Mouse (Mus musculus): ENCODE data around the gene Sdccag8. TPM values are rescaled to one million over a fixed set of nuclear protein-coding genes. Genes with fewer than 3 reads are reported as not detected.

The Sdccag8 gene
- polyA plus RNA-seq, 1 experiment from 2014 or later = 18.7 TPM

DNA sequence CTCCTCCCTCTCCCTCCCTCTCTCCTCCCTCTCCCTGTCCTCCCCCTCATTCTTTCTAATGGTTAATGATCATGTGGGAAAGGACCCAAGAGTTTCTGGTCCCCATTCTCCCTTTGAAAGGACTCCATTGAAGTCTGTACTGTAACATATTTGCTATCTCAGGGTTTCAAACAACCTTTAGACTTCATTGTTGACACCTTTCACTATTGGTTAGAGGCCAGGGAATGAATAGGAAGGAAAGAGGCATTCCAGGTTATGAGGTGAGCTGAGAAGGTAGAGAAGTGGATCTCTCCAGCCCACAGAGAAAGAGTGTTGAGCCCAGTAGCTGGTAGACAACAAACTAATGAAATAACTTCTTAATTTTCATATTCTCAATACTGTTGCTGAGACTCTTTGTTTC is 59.7 kb downstream of the Sdccag8 start:
- no peak overlapping the region for H3K4me3 ChIP-seq (ENCODE audit: low read depth, low read length)
- no peaks in the 10 kb centered on the region for H3K4me1 ChIP-seq (replicated peaks; ENCODE audit: control insufficient read depth, insufficient read depth, low read length)
- no peak overlapping the region for H3K9ac ChIP-seq (ENCODE audit: low read length)
- no peak for DNase-seq (ENCODE audit: low spot score)
- no peaks in the 10 kb centered on the region for H3K36me3 ChIP-seq (ENCODE audit: control insufficient read depth, insufficient read depth, low read length)
- no peak overlapping the region for H3K4me2 ChIP-seq (ENCODE audit: low read length)
- no peak for ATAC-seq (replicated peaks; ENCODE audit: low FRiP score, low TSS enrichment, low read depth)
- H3K27ac ChIP-seq (ENCODE audit: low read depth) = no peak overlapping the region
- H3K9me3 ChIP-seq (ENCODE audit: control insufficient read depth, low read length) = no peaks in the 10 kb centered on the region
- no peaks in the 10 kb centered on the region for H3K27me3 ChIP-seq (replicated peaks; ENCODE audit: control insufficient read depth, insufficient read depth, low read length)

DNA sequence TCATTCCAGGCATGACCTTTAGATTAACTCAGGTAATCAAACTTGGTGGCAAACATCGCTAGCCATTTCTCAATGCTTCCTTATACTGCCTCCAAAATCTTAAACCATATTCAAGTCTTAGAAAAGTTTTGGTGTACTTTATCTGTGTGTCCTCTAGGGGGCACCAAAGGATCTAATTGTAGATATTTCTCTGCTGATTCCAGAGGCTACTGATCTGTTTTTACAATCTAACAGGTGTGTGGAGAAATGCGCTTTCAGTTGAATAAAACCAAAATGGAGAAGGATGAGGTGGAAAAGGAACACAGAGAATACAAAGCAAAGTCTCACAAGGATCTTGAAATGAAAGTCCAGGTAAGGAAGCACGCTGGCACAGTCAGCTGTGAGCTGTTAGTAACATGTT is 63.3 kb downstream of the Sdccag8 start:
- 44% methylated on average over 3 of the region's 3 CpGs for WGBS
- no peak for ATAC-seq (replicated peaks; ENCODE audit: low FRiP score, low TSS enrichment, low read depth)
- DNase-seq (ENCODE audit: low spot score) = peak; percentile 51

GRCm38 (mm10) chr1:176879005-176879404 is 64.5 kb downstream of the Sdccag8 start:
- Histone ChIP-seq H3K27ac (ENCODE audit: low read depth) (no peak overlapping the region), H3K4me3 (ENCODE audit: low read depth, low read length) (no peak overlapping the region), H3K4me1 (replicated peaks; ENCODE audit: control insufficient read depth, insufficient read depth, low read length) (no peaks in the 10 kb centered on the region), H3K36me3 (ENCODE audit: control insufficient read depth, insufficient read depth, low read length) (no peaks in the 10 kb centered on the region), H3K9ac (ENCODE audit: low read length) (no peak overlapping the region), H3K27me3 (replicated peaks; ENCODE audit: control insufficient read depth, insufficient read depth, low read length) (no peaks in the 10 kb centered on the region), H3K4me2 (ENCODE audit: low read length) (no peak overlapping the region), H3K9me3 (ENCODE audit: control insufficient read depth, low read length) (no peaks in the 10 kb centered on the region)
- DNase-seq (ENCODE audit: low spot score) (no peak), ATAC-seq (replicated peaks; ENCODE audit: low FRiP score, low TSS enrichment, low read depth) (no peak)
- 70% methylated on average over 2 of the region's 2 CpGs for WGBS

More for the DNA sequence above, 63.3 kb downstream of the Sdccag8 start:
- H3K4me3 ChIP-seq (ENCODE audit: low read depth, low read length) = no peak overlapping the region
- no peaks in the 10 kb centered on the region for H3K4me1 ChIP-seq (replicated peaks; ENCODE audit: control insufficient read depth, insufficient read depth, low read length)
- no peak overlapping the region for H3K4me2 ChIP-seq (ENCODE audit: low read length)
- no peaks in the 10 kb centered on the region for H3K36me3 ChIP-seq (ENCODE audit: control insufficient read depth, insufficient read depth, low read length)
- H3K9ac ChIP-seq (ENCODE audit: low read length) = no peak overlapping the region
- H3K27ac ChIP-seq (ENCODE audit: low read depth) = no peak overlapping the region
- no peaks in the 10 kb centered on the region for H3K9me3 ChIP-seq (ENCODE audit: control insufficient read depth, low read length)
- no peaks in the 10 kb centered on the region for H3K27me3 ChIP-seq (replicated peaks; ENCODE audit: control insufficient read depth, insufficient read depth, low read length)

- 79% methylated on average over 6 of the region's 6 CpGs for WGBS
- H3K9me3 ChIP-seq (ENCODE audit: control insufficient read depth, low read length) = no peaks in the 10 kb centered on the region
Measured at GRCm38 (mm10) chr1:176879614-176880013, 65.2 kb downstream of the Sdccag8 start.

GRCm38 (mm10) chr1:176880101-176880500 is 65.6 kb downstream of the Sdccag8 start:
- Histone ChIP-seq H3K36me3 (ENCODE audit: control insufficient read depth, insufficient read depth, low read length) (no peaks in the 10 kb centered on the region), H3K4me1 (replicated peaks; ENCODE audit: control insufficient read depth, insufficient read depth, low read length) (no peaks in the 10 kb centered on the region), H3K9me3 (ENCODE audit: control insufficient read depth, low read length) (no peaks in the 10 kb centered on the region), H3K4me3 (ENCODE audit: low read depth, low read length) (no peak overlapping the region), H3K4me2 (ENCODE audit: low read length) (no peak overlapping the region), H3K27me3 (replicated peaks; ENCODE audit: control insufficient read depth, insufficient read depth, low read length) (no peaks in the 10 kb centered on the region), H3K27ac (ENCODE audit: low read depth) (no peak overlapping the region), H3K9ac (ENCODE audit: low read length) (no peak overlapping the region)
- ATAC-seq (replicated peaks; ENCODE audit: low FRiP score, low TSS enrichment, low read depth) (no peak), DNase-seq (ENCODE audit: low spot score) (no peak)
- 61% methylated on average over 5 of the region's 5 CpGs for WGBS

More at GRCm38 (mm10) chr1:176879614-176880013, 65.2 kb downstream of the Sdccag8 start:
- H3K27ac ChIP-seq (ENCODE audit: low read depth) = no peak overlapping the region
- H3K4me2 ChIP-seq (ENCODE audit: low read length) = no peak overlapping the region
- no peak for ATAC-seq (replicated peaks; ENCODE audit: low FRiP score, low TSS enrichment, low read depth)
- no peaks in the 10 kb centered on the region for H3K36me3 ChIP-seq (ENCODE audit: control insufficient read depth, insufficient read depth, low read length)
- no peak for DNase-seq (ENCODE audit: low spot score)
- H3K27me3 ChIP-seq (replicated peaks; ENCODE audit: control insufficient read depth, insufficient read depth, low read length) = no peaks in the 10 kb centered on the region
- H3K4me1 ChIP-seq (replicated peaks; ENCODE audit: control insufficient read depth, insufficient read depth, low read length) = no peaks in the 10 kb centered on the region
- no peak overlapping the region for H3K4me3 ChIP-seq (ENCODE audit: low read depth, low read length)
- no peak overlapping the region for H3K9ac ChIP-seq (ENCODE audit: low read length)

DNA sequence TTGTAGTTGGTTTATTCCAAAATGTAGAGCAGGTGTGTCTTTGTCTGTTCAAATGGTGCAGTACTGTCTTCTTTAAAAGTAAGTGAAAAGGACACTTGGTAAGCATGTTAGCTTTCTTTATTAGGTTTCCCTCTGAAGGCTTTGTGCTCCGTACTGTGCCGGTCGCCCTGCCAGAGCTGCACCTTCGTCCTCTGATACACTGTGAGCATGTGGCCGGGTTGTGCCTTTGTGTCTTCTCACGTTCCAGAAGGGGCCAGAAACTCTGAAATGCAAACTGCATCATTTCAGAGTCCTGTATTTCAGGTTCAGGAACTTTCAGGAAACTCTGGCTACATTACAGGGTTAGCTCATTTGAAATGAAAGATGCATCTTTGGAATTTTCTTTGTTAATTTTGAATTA is 66.5 kb downstream of the Sdccag8 start:
- no peak overlapping the region for H3K4me2 ChIP-seq (ENCODE audit: low read length)
- H3K36me3 ChIP-seq (ENCODE audit: control insufficient read depth, insufficient read depth, low read length) = no peaks in the 10 kb centered on the region
- no peak overlapping the region for H3K9ac ChIP-seq (ENCODE audit: low read length)
- ATAC-seq (replicated peaks; ENCODE audit: low FRiP score, low TSS enrichment, low read depth) = no peak
- H3K4me1 ChIP-seq (replicated peaks; ENCODE audit: control insufficient read depth, insufficient read depth, low read length) = no peaks in the 10 kb centered on the region
- WGBS = 78% methylated on average over 6 of the region's 6 CpGs
- no peak overlapping the region for H3K27ac ChIP-seq (ENCODE audit: low read depth)
- no peak overlapping the region for H3K4me3 ChIP-seq (ENCODE audit: low read depth, low read length)
- no peaks in the 10 kb centered on the region for H3K27me3 ChIP-seq (replicated peaks; ENCODE audit: control insufficient read depth, insufficient read depth, low read length)
- DNase-seq (ENCODE audit: low spot score) = peak; percentile 38
- no peaks in the 10 kb centered on the region for H3K9me3 ChIP-seq (ENCODE audit: control insufficient read depth, low read length)

GRCm38 (mm10) chr1:176885207-176885933 is 70.9 kb downstream of the Sdccag8 start:
- H3K36me3 ChIP-seq (ENCODE audit: control insufficient read depth, insufficient read depth, low read length) = no peaks in the 10 kb centered on the region
- WGBS = 87% methylated on average over 17 of the region's 17 CpGs
- H3K27ac ChIP-seq (ENCODE audit: low read depth) = no peak overlapping the region
- ATAC-seq (replicated peaks; ENCODE audit: low FRiP score, low TSS enrichment, low read depth) (no peak), DNase-seq (ENCODE audit: low spot score) (no peak)
- H3K9me3 ChIP-seq (ENCODE audit: control insufficient read depth, low read length) = no peaks in the 10 kb centered on the region
- H3K9ac ChIP-seq (ENCODE audit: low read length) = no peak overlapping the region
- H3K4me1 ChIP-seq (replicated peaks; ENCODE audit: control insufficient read depth, insufficient read depth, low read length) = no peaks in the 10 kb centered on the region
- no peak overlapping the region for H3K4me3 ChIP-seq (ENCODE audit: low read depth, low read length)
- no peaks in the 10 kb centered on the region for H3K27me3 ChIP-seq (replicated peaks; ENCODE audit: control insufficient read depth, insufficient read depth, low read length)
- no peak overlapping the region for H3K4me2 ChIP-seq (ENCODE audit: low read length)

DNA sequence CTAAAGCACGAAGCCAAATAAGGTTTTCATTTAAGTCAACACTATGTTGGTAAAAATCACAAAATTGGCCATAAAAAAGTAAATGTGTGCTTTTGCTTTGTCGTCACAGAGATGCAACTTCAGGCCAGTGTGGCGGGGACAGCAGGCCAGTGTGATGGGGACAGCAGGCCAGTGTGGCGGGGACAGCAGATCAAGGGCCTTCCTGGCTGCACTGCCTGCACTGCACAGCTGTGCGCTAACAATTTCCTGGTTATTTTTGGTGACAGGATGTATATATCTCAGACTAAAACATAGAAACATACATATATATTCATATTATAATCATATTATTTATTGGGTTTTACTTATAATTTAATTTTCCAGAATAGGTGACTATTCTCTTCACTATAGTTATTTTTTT is 71.5 kb downstream of the Sdccag8 start:
- Histone ChIP-seq H3K27me3 (replicated peaks; ENCODE audit: control insufficient read depth, insufficient read depth, low read length) (no peaks in the 10 kb centered on the region), H3K9ac (ENCODE audit: low read length) (no peak overlapping the region), H3K4me1 (replicated peaks; ENCODE audit: control insufficient read depth, insufficient read depth, low read length) (no peaks in the 10 kb centered on the region), H3K27ac (ENCODE audit: low read depth) (no peak overlapping the region), H3K4me2 (ENCODE audit: low read length) (no peak overlapping the region), H3K36me3 (ENCODE audit: control insufficient read depth, insufficient read depth, low read length) (no peaks in the 10 kb centered on the region), H3K4me3 (ENCODE audit: low read depth, low read length) (no peak overlapping the region), H3K9me3 (ENCODE audit: control insufficient read depth, low read length) (no peaks in the 10 kb centered on the region)
- DNase-seq (ENCODE audit: low spot score) = no peak
- no peak for ATAC-seq (replicated peaks; ENCODE audit: low FRiP score, low TSS enrichment, low read depth)
- 75% methylated on average over 5 of the region's 5 CpGs for WGBS

DNA sequence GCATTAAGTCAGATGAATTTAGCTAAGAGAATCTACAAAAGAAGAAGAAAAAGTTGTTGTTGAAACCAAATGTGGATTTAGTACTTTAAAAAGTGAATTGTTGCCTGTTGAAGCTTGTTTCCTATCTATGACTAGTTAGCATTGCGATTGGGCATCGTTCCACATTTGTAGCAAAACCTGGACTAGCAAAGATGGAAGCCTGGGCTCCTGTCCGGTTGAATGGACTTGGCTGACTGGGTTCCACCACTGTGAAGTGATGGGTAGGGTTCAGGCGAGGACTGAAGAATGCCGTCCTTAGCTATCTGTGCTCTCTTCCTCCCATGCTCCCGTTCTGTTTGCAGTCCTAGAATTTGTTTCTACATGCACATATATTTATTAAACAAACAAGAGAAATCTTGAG is 89.3 kb downstream of the Sdccag8 start:
- no peaks in the 10 kb centered on the region for H3K27me3 ChIP-seq (replicated peaks; ENCODE audit: control insufficient read depth, insufficient read depth, low read length)
- no peak overlapping the region for H3K4me2 ChIP-seq (ENCODE audit: low read length)
- H3K9me3 ChIP-seq (ENCODE audit: control insufficient read depth, low read length) = no peaks in the 10 kb centered on the region
- no peak overlapping the region for H3K9ac ChIP-seq (ENCODE audit: low read length)
- H3K36me3 ChIP-seq (ENCODE audit: control insufficient read depth, insufficient read depth, low read length) = no peaks in the 10 kb centered on the region
- WGBS = 76% methylated on average over 6 of the region's 6 CpGs
- no peaks in the 10 kb centered on the region for H3K4me1 ChIP-seq (replicated peaks; ENCODE audit: control insufficient read depth, insufficient read depth, low read length)
- DNase-seq (ENCODE audit: low spot score) (no peak), ATAC-seq (replicated peaks; ENCODE audit: low FRiP score, low TSS enrichment, low read depth) (no peak)
- no peak overlapping the region for H3K27ac ChIP-seq (ENCODE audit: low read depth)
- H3K4me3 ChIP-seq (ENCODE audit: low read depth, low read length) = no peak overlapping the region
